Mouse (Mus musculus): ENCODE measurements around the gene Ehmt1.

DNA sequence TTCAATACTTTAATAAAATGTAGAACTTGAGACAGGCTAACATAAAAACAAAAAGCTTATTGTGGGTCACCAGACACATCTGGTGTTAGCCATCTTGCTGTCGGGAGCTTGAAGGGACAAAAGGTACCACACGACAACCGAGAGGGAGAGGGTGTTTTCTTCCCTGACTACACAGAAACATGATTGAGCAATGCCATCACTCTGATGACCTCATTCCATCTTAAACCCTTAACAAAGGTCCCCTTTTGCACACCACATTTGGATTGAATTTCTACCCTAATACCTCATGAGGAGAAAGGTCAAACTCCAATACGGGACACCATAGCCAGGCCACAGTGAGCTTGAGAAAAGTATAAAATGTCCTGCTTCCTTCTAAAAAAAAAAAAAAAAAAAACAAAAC is 132.2 kb downstream of the Ehmt1 start:
- TF ChIP-seq POLR2AphosphoS2 (IDR thresholded peaks at IDR 0.05; ENCODE audit: low read length): no peak
- TF ChIP-seq POLR2A (IDR thresholded peaks at IDR 0.05; ENCODE audit: control insufficient read depth in 1 of 2, insufficient read depth in 1 of 2, low read depth in 1 of 2, low read length in 2 of 2, poor library complexity in 1 of 2): no peak
- no peak for TF ChIP-seq CTCF (IDR thresholded peaks at IDR 0.05 in 2 of 3, conservative IDR thresholded peaks at IDR 0.05 in 1 of 3; ENCODE audit: control insufficient read depth in 1 of 3, insufficient read depth in 1 of 3, low read depth in 2 of 3, low read length in 3 of 3, poor library complexity in 1 of 3, severe bottlenecking in 1 of 3)
- no peak for TF ChIP-seq E2F4 (IDR thresholded peaks at IDR 0.05; ENCODE audit: borderline replicate concordance, low read depth, low read length)
- TF ChIP-seq TCF12 (IDR thresholded peaks at IDR 0.05; ENCODE audit: low read depth, low read length): no peak
- TF ChIP-seq GATA1 (IDR thresholded peaks at IDR 0.05; ENCODE audit: low read depth, low read length): no peak

Measured in MEL (cell line).